Mouse (Mus musculus): Measurements from ENCODE around the gene Tm6sf2.

DNA sequence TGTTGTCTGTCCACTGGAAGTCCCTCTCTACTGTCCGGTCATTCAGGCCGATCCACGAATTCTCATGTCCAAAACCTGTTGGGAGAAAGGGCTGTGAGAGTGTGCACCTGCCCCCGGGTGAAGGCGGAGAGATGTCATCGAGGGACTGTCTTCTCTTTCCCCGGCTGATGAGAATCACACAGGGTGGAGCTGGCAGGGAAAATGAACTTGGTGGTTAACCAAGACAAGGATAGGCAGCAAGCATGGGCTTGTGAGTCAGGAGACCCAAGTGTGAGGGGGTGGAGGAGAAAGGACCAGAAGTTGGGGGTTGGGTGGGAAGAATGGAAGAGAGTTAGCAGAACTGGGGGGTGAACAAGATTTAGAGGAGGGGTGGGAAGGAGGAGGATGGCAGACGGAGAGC is 27.5 kb downstream of the Tm6sf2 start:
- TF ChIP-seq CTCF (IDR thresholded peaks at IDR 0.05; ENCODE audit: borderline replicate concordance, control insufficient read depth, extremely low read depth, insufficient read depth, low read length, poor library complexity), result no peak
- no peak for TF ChIP-seq POLR2A (IDR thresholded peaks at IDR 0.05; ENCODE audit: control insufficient read depth, extremely low read depth, insufficient read depth, low read length, poor library complexity)
